Mouse (Mus musculus) layer of hippocampus, postnatal 25 days (tissue): Measurements from ENCODE around the gene Mettl7b. TPM values are rescaled to one million over a fixed set of nuclear protein-coding genes. Genes with fewer than 3 reads are reported as not detected.
A peak's percentile ranks its signal among the peaks of the same experiment; 100 is the strongest.

Experiments
- DNase-seq, 2 experiments: peaks; one replicate each; pipeline ENCODE4 v3.0.0; 2022; ENCODE audit warnings: mixed read lengths in 2 of 2, low spot score in 1 of 2; ENCODE audit errors: extremely low spot score in 1 of 2
- total RNA-seq, 2 experiments: library from RNA; stranded (reverse); gene quantifications; 2 replicates each; pipeline ENCODE4 v1.2.3; 2021

The Mettl7b gene
- total RNA-seq, 2 experiments from 2014 or later = not detected

DNA sequence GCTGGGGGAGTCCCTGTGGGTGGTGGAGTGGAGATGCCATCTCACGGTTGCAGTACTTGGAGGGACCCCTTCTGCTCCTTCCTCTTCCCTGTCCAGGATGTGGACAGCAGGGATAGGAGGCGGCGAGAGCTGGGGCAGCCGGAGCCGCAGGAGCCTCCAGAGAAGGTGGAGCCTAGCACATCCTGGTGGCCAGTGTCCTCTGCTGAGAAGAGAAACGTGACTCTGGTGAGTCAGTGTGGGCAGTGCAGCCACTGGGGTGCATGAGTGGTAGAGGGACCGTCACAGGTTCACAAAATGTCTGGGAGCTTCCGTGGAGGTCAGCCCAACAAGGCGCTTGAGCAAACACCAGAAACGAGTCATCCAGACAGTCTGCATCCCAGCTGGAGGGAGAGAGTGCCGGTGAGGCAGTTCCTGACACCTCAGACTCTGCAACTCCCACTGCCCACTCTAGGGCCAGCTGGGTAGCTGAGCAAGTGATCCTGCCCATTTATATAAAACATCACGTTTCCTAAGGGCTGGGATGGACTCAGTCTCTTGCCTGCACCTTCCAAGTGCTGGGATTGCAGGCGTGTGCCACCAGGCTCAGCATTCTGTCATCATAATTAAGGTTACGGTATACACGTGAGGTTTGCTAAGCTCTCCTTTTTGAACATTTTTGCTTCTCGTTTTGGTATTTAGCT lies 10.4 kb downstream of the Mettl7b start:
- DNase-seq = no peak

DNA sequence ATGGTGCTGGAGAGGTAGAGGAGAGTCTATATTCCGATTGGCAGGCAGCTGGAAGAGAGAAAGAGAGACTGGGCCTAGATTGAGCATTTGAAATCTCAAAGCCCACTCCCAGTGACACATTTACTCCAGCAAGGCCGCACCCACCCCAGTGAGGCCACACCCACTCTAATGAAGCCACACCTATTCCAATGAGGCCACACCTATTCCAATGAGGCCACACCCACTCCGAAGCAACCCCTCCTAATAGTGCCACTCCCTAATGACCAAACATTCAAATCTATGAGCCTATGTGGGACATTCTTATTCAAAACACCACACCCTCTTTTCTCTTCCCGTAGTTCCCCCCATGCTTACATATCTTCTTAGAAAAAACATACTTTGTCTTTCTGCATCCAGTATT lies 13.3 kb downstream of the Mettl7b start:
- DNase-seq = no peak

DNA sequence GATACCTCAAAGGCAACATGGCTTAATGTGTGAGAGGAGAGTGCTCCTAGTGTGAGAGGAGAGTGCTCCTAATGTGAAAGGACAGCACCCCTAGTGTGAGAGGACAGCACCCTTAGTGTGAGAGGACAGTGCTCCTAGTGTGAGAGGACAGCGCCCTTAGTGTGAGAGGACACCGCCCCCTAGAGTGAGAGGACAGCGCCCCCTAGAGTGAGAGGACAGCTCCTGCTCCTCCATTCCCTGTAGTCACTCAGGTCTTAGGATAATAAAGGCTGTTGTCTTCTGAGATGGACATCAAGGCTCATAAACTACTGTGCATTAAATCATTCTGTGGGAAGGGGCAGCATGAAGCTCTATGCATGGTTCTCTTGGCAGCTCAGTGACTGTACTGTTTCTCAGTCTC lies 15.1 kb downstream of the Mettl7b start:
- DNase-seq = peak in 1 of 2 experiments; percentile 45

DNA sequence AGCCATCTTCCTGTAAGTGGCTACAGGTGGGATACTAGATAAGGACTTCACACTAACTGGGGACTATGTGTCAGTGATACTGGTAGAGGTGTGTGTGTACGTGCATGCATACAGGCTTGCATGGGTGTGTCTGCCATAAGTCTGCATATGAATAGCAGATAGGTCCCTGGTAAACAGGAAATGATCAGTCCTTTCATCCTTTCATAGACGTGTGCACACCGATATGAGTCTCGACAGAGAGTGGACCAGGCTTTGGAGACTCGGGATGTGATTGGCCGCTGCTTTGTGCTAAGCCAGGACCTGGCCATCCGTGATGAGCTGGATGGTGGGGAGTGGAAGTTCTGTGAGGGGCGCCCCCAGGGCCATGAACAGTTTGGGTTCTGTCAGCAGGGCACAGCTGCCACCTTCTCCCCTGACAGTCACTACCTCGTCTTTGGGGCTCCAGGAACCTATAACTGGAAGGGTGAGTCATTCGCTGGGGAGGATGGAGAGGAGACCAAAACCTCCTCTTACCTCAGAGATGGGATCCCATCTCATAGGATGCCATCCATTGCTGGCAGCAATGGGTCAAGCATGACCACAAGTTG lies 20.2 kb downstream of the Mettl7b start:
- DNase-seq = no peak

DNA sequence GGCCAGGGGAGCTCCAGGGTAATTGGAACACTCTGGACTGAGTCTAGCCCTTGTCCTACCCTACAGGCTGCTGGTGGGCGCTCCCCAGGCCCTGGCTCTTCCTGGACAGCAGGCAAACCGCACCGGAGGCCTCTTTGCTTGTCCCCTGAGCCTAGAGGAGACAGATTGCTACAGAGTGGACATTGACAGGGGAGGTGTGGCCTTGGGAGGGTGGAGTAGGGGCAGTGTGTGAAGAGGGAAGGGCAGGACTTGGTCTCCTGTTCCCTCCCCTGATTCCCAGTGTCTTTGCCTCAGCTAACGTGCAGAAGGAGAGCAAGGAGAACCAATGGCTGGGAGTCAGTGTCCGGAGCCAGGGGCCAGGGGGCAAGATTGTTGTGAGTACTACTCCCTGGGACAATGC lies 21.8 kb downstream of the Mettl7b start:
- no peak for DNase-seq

DNA sequence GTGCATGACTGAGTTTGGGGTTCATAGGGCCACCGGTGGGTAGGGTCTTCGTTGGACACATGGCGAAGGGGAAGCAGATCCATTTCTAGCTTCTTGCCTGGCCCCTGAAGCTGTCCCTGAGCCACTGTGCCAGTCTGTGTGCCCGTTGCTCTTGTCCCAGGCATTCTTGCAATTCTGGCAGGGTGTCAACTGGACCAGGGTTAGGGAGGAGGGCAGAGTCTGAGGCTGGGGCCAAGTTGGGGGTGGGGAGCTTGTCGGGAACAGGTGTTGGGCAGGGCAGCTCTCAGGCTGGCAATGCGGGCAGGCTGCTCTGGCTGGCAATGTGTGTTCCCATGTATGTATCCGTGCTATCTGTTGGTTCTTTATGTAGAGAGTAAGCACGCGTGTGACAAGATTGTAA lies 22.3 kb downstream of the Mettl7b start:
- no peak for DNase-seq

DNA sequence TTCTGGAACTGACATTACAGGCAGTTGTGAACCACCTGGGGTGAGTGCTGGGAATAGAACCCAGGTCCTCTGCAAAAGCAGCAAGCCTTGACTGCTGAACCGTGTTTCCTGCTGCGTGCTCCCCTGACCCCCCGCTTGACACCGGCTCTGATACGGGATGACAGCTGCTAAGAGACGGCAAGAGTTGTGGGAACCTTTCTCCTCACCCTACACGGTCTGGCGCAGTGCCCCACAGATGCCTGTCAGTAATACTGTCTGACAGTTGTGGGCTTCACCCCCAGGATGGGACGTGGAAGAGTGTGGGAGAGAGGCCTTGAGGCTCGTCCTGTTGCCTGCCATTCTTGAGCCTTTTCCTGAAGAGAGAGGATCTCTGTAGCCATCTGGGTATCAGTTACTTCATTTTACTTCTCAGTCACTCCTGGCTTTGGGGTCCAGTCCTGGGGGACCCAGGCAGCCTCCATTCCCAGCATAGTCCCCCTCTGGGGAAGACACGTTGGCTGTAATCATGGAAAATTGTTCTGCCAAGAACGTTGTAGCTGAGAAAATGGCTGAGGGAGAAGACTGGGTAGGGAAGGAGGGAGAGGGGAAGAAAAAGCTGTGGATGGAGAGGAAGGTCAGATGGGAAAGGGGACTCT lies 22.9 kb downstream of the Mettl7b start:
- DNase-seq = no peak

DNA sequence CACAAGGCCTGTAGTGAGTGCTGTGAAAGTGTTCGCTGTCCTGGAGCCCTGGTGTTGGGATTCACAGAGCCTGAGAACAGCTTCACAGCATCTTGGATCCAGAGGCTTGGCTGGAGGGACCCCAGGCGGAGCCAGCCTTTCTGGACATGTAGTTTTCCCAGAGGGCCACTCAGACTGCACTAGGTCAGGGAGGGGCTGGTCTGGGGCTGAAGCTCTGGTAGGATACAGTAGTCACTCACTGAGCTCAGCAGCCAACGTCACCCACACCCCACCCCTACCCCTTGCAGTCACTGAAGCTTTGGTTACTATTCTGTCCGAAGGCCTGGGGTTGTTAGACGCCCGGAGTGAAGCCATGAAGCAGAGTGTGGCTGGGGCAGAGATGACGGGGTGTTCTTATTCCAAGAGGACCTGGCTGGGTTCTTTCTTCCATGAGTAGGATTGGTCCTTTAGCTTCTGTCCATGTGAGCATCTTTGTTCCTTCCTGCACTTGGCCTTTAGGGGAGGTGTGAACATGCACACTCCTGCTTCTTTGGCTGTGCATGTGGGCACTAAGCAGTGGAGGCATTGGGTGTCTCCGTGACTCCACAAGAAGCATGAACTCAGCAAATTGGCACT lies 24.9 kb downstream of the Mettl7b start:
- DNase-seq = no peak

DNA sequence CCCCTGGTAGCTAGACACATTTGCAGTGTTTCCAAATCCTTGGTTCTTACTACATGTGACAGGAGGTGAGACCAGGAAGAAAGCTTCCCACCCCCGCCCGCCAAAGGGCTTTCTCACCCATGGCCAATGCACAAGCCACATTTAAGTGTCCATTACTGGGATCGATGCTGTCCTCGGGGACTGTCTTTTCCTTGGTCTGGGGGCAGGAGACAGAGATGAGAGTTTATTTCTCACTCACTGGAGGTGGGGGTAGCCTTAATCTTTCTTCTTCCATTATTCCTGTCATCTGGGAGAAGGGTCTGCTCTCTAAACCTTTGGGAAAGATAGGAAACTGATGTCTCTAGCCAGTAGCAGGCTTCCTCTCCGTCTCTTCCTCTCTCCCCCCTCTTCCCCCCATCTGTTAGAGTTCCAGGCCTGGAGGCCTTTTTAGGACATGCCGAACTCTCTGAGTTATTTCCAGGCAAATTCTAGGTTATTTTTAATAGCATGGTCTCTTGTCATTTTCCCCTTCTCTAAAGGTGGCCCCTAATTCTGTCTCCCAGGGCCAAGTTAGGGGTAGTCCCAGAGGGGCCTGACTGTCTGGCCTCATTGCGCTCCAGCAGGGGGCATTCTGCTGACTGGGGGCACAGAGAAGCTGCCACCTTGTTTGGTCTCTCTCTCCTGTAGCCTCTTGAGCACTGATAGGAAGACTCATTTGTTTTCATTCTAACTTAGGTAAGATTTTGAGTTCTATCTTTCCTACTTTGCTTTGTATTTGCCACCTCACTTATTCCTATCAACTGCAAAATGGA lies 25.6 kb downstream of the Mettl7b start:
- no peak for DNase-seq

DNA sequence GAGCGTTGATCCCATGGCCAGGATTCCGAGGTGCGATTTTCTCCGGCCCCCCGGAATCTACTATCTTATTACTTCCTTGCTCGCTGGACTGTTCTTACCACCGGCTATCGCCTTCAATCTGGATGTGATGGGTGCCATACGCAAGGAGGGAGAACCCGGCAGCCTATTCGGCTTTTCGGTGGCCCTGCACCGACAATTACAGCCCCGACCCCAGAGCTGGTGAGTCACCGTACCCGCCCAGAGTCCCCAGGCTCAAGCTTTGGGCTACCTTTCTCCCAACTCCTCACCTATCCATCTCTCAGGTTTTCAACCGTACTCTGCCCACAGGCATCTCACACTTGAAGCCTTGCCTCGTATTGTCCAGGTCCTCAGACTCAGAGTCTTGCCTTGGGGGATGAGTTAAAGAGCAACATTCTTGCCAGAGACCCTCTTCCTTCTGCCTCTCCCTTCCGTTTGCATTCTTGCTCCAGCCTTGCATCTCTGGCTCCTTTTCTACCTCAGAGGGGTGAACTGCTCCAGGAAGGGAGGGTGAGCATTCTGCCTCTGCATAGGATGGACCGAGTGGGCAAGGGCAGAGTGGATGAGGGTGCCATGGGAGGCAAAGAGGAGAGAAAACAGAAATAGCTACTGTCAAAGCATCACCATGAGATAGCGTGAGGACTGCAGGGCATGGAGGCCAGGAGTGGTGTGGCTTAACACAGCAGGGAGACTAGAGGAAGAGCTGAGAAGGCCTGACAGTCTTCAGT lies 26.6 kb downstream of the Mettl7b start:
- no peak for DNase-seq

DNA sequence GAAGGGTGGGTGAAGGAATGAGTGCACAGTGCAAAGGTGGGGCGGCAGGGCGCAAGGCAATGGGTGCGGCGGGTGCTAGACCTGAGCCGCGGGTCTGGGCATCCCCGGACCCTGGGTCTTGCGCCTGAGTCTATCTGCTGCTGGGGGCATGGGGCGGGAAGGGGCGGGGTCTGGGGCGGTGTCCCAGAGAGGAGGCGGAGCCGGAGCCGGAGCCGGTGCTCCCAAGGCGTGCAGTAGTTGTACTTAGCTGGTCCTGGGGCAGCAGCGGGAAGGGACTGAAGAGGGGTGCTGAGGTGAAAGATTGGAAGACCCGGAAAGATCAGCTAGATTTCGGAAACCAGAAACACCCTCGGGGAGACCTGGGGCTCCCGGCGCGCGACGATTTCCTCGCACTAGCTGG lies 27.2 kb downstream of the Mettl7b start, which contains the start of gene Itga7:
Itga7 (plus strand) TSS at position 245 of the 400 bp plus-strand sequence.
- no peak for DNase-seq

DNA sequence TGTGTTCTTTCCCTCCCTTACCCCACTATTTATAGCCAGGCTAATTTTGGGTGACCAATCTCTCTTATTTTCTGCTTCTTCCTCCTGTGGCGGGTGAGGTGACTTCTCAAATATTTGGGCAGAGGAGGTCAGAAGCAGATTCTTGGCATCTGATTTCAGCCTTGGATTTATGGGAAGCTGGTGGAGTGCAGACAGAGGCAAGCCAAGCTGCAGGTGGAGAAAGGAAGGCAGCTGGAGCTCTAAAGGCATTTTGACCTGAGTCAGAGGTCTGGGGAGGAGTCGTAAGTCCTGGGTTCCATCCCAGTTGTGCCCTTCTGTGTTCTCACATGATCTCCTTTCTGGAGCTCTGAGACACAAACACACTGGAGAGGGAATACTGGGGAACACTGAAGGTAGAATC lies 29.3 kb downstream of the Mettl7b start:
- no peak for DNase-seq

DNA sequence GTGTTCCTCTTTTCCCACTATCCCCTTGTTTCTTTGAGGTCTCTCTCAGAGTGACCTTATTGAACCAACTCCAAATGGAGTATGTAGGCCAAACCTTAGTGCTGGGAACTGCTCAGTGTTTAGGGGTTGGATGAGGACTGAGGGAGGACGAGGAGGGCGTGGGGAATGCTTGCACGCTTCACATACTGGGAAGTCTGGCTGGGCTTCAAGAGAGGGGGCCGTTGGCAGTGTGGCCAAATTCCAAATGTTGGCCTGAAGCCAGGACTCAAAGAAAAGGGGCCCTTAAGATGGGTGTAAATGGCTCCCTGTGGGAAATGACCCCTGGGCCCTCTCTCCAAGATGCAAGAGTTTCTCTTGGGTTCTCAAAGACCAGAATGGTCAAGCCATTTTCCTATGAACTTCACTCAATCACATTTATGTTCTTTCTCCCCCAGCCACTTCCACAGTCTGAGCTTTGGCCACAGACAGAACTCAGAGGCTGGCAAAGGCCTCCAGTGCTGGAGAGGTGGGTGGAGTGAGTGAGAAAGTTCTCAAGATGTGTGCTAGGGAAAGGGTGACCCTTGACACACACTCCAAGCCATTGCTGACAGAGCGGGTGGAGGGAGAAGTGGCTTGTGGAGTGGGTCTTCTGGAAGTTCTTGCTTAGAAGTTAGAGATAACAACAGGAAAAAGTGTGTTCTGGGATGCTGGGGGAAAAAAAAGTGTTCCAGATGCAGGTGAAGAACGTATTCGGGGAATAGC lies 31.0 kb downstream of the Mettl7b start:
- DNase-seq = no peak

DNA sequence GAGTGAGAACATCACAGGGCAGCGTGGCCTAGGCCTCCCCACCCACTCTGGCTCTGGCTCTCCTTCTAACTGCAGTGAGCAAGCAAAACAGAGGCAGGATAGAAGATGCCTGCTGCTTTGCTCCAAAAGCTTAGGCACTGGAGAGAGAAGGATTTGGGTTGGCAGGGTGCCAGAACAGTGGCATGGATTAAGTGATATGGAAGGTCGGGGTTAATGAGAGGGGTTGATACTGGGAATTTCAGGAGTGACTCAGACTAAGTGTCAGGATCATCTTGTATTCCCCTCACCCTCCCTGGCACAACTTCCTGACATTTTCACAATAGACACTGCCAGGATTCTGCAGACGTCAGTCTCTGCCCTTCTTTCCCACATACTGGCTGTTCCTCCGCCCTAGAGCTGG lies 32.4 kb downstream of the Mettl7b start:
- no peak for DNase-seq

DNA sequence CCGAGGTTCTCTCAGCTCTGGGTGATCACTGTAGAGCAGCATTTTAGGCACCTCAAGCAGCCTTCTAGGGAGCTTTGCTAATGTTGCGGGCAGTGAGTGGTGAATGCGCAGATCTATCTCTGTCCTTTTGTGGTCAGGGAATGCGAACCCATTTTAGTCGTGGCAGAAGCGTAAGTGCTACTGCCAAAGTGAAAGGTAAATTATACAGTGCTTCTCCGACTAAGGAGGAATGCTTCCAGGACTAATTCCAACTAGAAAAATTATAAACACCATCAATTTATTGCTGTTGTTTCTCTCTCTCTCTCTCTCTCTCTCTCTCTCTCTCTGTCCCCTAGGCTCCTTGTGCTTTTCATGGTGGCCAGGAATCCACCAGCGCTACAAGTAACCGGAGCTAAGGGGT lies 36.9 kb downstream of the Mettl7b start, which contains the start of gene Bloc1s1:
Bloc1s1 (minus strand) TSS at position 101 of the 400 bp plus-strand sequence.
- DNase-seq = no peak

DNA sequence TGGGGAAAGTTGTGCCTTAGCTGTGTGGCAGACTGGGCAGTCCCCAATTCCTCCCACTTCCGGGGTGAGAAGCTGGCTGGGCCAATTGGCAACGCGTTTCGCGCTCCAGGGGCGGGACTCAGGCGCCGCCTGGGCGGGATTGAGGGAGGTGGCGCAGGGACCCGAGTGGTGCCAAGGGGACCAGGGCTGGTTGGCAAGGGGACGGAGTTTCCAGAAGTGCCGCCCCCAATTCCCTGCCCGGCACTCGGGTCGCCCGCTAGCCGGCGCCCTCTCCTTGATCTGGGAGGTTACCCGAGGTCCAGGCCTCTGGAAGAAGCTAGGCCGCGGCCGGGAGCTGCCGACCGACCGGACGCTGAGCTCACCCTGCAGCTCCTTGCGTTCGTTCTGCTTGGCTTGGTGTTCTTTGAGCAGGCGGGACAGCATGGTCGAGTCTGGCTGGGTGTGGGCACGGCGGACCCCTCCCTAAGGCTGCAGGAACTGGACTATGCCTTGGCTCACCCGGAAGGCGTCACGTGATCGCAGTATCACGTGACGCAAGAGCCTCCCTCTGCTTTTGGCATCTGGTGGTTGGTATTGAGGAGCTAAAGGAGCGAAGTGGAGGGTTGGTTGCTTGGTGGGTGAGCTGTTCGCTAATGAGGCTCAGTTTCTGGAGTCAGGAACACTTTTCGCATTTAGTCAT lies 37.6 kb downstream of the Mettl7b start:
- DNase-seq = peak; percentile 80 to 87

DNA sequence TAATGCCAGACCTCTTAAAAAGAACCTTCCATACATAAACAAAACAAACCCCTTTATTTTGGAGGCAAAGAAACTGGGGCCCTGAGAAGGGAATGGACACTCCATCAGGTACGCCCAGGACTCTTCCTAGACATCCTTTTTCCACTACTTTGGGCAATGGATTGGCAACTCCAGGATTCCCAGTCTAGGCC lies 38.1 kb downstream of the Mettl7b start, which contains the start of gene Rdh5:
Rdh5 (minus strand) TSS at position 67 of the 191 bp plus-strand sequence.
- no peak for DNase-seq

DNA sequence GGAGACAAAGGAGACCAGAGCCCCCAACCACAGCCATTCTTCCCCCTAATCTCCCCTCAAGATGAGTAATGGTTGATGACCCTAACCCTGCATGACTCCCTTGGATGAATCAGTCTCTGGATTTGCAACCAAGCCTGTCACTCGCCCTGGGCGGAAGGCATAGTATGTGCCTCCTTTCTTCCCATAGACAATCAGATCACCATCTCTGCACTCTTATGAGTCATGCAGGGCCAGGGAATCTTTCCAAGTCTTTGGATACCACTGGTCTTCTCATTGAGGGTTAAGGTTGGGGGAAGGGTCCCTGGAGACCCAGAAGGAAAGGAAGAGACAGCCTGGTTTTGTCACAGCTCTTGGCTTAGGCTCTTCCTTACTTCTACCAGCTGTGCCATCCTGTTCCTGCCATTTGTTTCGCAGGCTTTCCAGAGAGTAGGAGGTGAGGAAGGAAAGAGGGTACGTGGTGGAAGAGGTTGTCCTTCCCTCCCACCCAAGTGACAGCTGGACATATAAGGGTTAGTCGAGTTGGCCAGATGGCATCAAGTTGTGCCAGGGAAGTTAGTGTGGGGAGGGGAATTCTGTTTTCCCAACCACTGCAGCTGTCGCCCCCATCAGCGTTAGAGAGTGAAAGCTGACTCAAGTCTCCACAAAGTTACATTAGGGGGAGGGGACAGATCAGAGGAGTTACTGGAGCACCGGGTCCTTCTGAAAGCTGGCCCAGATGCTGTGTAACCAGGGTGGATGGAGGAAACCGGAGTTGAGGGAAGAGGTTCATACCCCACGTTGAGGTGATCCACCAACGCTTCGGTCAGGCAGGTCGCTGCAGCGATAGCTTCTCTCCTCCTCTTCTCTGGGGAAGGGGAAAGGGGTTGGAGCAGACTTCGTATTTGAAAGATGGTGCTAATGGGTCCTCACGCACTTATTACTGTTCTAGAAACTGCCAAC lies 38.6 kb downstream of the Mettl7b start:
- DNase-seq = no peak
